Mouse (Mus musculus) hindbrain, postnatal 0 days (tissue): ENCODE measurements at regions not wholly inside any gene's neighbourhood (a gene's known extent, or its start where the extent isn't known, plus 50 kb on each side); places are given as distances from the start of the nearest gene placed in this dataset.

Experiments used
- ATAC-seq: fragments of 200-750 bp; cut with Nextera tagmentation; 2 replicates; pipeline ENCODE4 v1.8.0; 2017; ENCODE audit warnings: mild to moderate bottlenecking, moderate TSS enrichment, moderate library complexity
- DNase-seq: peaks from one replicate; pipeline ENCODE4 v3.0.0-alpha.2; 2015; ENCODE audit warnings: low spot score
- H3K27ac ChIP-seq: fragments of 300-500 bp; sonication (generic); 2 replicates; pipeline ENCODE4 v1.5.1; 2014; ENCODE audit warnings: mild to moderate bottlenecking
- H3K27me3 ChIP-seq: fragments of 300-500 bp; sonication (generic); 2 replicates; pipeline ENCODE4 v1.6.1; 2014; ENCODE audit warnings: low read length, mixed read lengths; ENCODE audit not compliant: insufficient read depth
- H3K36me3 ChIP-seq: fragments of 300-500 bp; sonication (generic); 2 replicates; pipeline ENCODE4 v1.6.1; 2014; ENCODE audit warnings: low read length, mixed read lengths; ENCODE audit not compliant: insufficient read depth
- H3K4me1 ChIP-seq: fragments of 300-500 bp; sonication (generic); 2 replicates; pipeline ENCODE4 v1.6.1; 2014; ENCODE audit warnings: antibody characterized with exemption, low read length, mixed read lengths; ENCODE audit not compliant: insufficient read depth
- H3K4me2 ChIP-seq: fragments of 300-500 bp; sonication (generic); 2 replicates; pipeline ENCODE4 v1.6.1; 2014; ENCODE audit warnings: low read depth, mild to moderate bottlenecking, low read length, moderate library complexity, mixed read lengths
- H3K4me3 ChIP-seq: fragments of 300-500 bp; sonication (generic); 2 replicates; pipeline ENCODE4 v1.5.1; 2014; ENCODE audit warnings: low read length
- H3K9ac ChIP-seq: fragments of 300-500 bp; sonication (generic); replicated peaks from 2 replicates; pipeline ENCODE4 v1.6.1; 2014; ENCODE audit warnings: mild to moderate bottlenecking, low read length, moderate library complexity, mixed read lengths
- H3K9me3 ChIP-seq: fragments of 300-500 bp; sonication (generic); 2 replicates; pipeline ENCODE4 v1.6.1; 2016; ENCODE audit warnings: low read length, mixed read lengths
- CTCF ChIP-seq: IDR thresholded peaks from 2 replicates; pipeline ENCODE4 v1.5.1; 2016; ENCODE audit warnings: antibody characterized with exemption, control low read depth, low read depth
- WGBS: fragments of 180-500 bp; shearing (Covaris S2); extraction: QIAGEN DNeasy Blood & Tissue Kit; methylation state at CpG from one replicate; pipeline ENCODE4 v1.1.7; 2014; 5-methylcytosine and 5-hydroxymethylcytosine counted together

GRCm38 (mm10) chr6:53233777-53234176, 53.3 kb upstream of the Creb5 start:
- Histone ChIP-seq H3K36me3 (no peaks in the 10 kb centered on the region), H3K9me3 (no peaks in the 10 kb centered on the region), H3K4me1 (0 out of 2 replicates have a peak, but pooled peaks cover 6% of the 10 kb centered on the region), H3K27ac (no peak overlapping the region), H3K4me3 (no peak overlapping the region), H3K27me3 (no peaks in the 10 kb centered on the region), H3K9ac (no peak overlapping the region), H3K4me2 (no peak overlapping the region)
- ATAC-seq (no peak), DNase-seq (no peak)
- WGBS: 69% methylated on average over 4 of the region's 4 CpGs
- no peak for TF ChIP-seq CTCF

GRCm38 (mm10) chr6:53232616-53233015, 54.5 kb upstream of the Creb5 start:
- TF ChIP-seq CTCF: no peak
- 26% methylated on average over 5 of the region's 5 CpGs for WGBS
- Histone ChIP-seq H3K9me3 (no peaks in the 10 kb centered on the region), H3K4me3 (no peak overlapping the region), H3K36me3 (no peaks in the 10 kb centered on the region), H3K27me3 (no peaks in the 10 kb centered on the region), H3K9ac (no peak overlapping the region), H3K4me2 (no peak overlapping the region), H3K27ac (no peak overlapping the region), H3K4me1 (0 out of 2 replicates have a peak, but pooled peaks cover 6% of the 10 kb centered on the region)
- DNase-seq (peak; percentile 37), ATAC-seq (no peak)

GRCm38 (mm10) chr6:53229350-53229749, 57.7 kb upstream of the Creb5 start:
- Histone ChIP-seq H3K4me1 (0 out of 2 replicates have a peak, but pooled peaks cover 6% of the 10 kb centered on the region), H3K9me3 (no peaks in the 10 kb centered on the region), H3K27me3 (no peaks in the 10 kb centered on the region), H3K36me3 (no peaks in the 10 kb centered on the region), H3K9ac (no peak overlapping the region), H3K4me2 (no peak overlapping the region), H3K4me3 (no peak overlapping the region), H3K27ac (no peak overlapping the region)
- no peak for TF ChIP-seq CTCF
- DNase-seq (peak; percentile 24), ATAC-seq (no peak)
- 46% methylated on average over 6 of the region's 6 CpGs for WGBS

- ATAC-seq (no peak), DNase-seq (no peak)
- no peak overlapping the region for H3K4me2 ChIP-seq
- no peaks in the 10 kb centered on the region for H3K9me3 ChIP-seq
- H3K36me3 ChIP-seq: no peaks in the 10 kb centered on the region
- no peak overlapping the region for H3K9ac ChIP-seq
- no peak overlapping the region for H3K4me3 ChIP-seq
- no peaks in the 10 kb centered on the region for H3K27me3 ChIP-seq
- WGBS: 60% methylated on average over 8 of the region's 8 CpGs
- no peak overlapping the region for H3K27ac ChIP-seq
- no peak for TF ChIP-seq CTCF
- no peaks in the 10 kb centered on the region for H3K4me1 ChIP-seq
Measured at GRCm38 (mm10) chr6:53222104-53222503, 65.0 kb upstream of the Creb5 start.

GRCm38 (mm10) chr6:53221668-53222005, 65.4 kb upstream of the Creb5 start:
- Histone ChIP-seq H3K27me3 (no peaks in the 10 kb centered on the region), H3K9me3 (no peaks in the 10 kb centered on the region), H3K36me3 (no peaks in the 10 kb centered on the region), H3K4me3 (no peak overlapping the region), H3K4me1 (no peaks in the 10 kb centered on the region), H3K27ac (no peak overlapping the region), H3K9ac (no peak overlapping the region), H3K4me2 (no peak overlapping the region)
- DNase-seq: no peak
- ATAC-seq: no peak
- WGBS: 38% methylated on average over 4 of the region's 4 CpGs
- TF ChIP-seq CTCF: no peak

GRCm38 (mm10) chr6:53220784-53221667, 66.0 kb upstream of the Creb5 start:
- H3K9me3 ChIP-seq: no peaks in the 10 kb centered on the region
- H3K4me3 ChIP-seq: no peak overlapping the region
- no peaks in the 10 kb centered on the region for H3K27me3 ChIP-seq
- H3K4me1 ChIP-seq: no peaks in the 10 kb centered on the region
- H3K36me3 ChIP-seq: no peaks in the 10 kb centered on the region
- H3K4me2 ChIP-seq: no peak overlapping the region
- no peak for TF ChIP-seq CTCF
- ATAC-seq (no peak), DNase-seq (peak; percentile 21)
- H3K27ac ChIP-seq: no peak overlapping the region
- WGBS: 31% methylated on average over 18 of the region's 18 CpGs
- H3K9ac ChIP-seq: no peak overlapping the region

GRCm38 (mm10) chr6:53218871-53219286, 68.2 kb upstream of the Creb5 start:
- DNase-seq (no peak), ATAC-seq (no peak)
- no peak overlapping the region for H3K4me3 ChIP-seq
- no peak for TF ChIP-seq CTCF
- H3K4me1 ChIP-seq: no peaks in the 10 kb centered on the region
- H3K9ac ChIP-seq: no peak overlapping the region
- WGBS: 72% methylated on average over 10 of the region's 10 CpGs
- H3K27me3 ChIP-seq: no peaks in the 10 kb centered on the region
- no peak overlapping the region for H3K27ac ChIP-seq
- H3K4me2 ChIP-seq: no peak overlapping the region
- no peaks in the 10 kb centered on the region for H3K9me3 ChIP-seq
- no peaks in the 10 kb centered on the region for H3K36me3 ChIP-seq
